Mouse (Mus musculus): ENCODE results near the gene Cdkn1a. TPM values are rescaled to one million over a fixed set of nuclear protein-coding genes. Genes with fewer than 3 reads are reported as not detected.
A peak's percentile ranks its signal among the peaks of the same experiment; 100 is the strongest.
"Not testable (repeated sequence)": the region's sequence is repeated elsewhere in the genome, so short reads cannot be mapped to it uniquely, and the experiment has no call there.

Gene Cdkn1a
- 100 to 1,000 TPM in 1 of 2 experiments, 10 to 100 TPM in 1; 46.6 to 201 TPM for total RNA-seq (2021)
- long read RNA-seq, experiment 1, transcript Cdkn1a-201 (3 exons, 1,913 nt): major isoform, 75 of 111 reads
- long read RNA-seq, experiment 1, partial matches to known transcripts: 30 of 111 reads
- long read RNA-seq, experiment 1, other reads (novel, unspliced or antisense): 4 of 111 reads
- long read RNA-seq, experiment 2, partial matches to known transcripts: 0 of 6 reads
- long read RNA-seq, experiment 2, other reads (novel, unspliced or antisense): 2 of 6 reads

DNA sequence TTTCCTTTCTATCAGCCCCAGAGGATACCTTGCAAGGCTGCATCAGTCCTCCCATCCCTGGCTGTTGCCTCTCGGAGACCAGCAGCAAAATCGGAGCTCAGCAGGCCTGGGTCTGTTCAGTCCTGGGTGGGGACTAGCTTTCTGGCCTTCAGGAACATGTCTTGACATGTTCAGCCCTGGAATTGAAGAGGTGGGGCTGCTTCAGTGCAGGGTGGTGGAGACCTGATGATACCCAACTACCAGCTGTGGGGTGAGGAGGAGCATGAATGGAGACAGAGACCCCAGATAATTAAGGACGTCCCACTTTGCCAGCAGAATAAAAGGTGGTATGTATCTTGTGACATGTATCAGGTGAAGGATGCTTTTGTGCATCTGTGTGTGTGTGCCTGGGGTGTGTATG is at the start of gene Cdkn1a:
Cdkn1a (plus strand) TSS at position 201 of the 400 bp plus-strand sequence.
- DNase-seq: no peak

DNA sequence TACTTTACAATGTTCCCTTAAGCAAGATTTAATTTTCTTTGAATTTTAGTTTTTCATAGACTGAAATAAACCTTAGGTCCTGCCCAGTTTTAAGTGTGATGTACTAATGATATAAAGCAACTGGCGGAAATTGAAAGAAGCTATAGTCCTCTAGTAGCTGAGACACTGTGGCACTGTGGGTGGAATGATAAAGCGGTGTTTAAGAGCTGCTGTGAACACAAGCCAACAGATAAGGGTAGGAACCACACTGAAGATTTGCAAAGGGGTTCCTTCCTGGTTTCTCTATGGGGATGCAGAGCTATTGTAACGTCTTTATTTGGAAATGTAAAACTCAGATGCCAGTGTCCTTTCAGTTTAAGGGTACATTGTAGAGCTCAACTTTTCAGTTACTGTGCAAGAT is 49.1 kb upstream of the Cdkn1a start:
- DNase-seq: not testable (repeated sequence)

DNA sequence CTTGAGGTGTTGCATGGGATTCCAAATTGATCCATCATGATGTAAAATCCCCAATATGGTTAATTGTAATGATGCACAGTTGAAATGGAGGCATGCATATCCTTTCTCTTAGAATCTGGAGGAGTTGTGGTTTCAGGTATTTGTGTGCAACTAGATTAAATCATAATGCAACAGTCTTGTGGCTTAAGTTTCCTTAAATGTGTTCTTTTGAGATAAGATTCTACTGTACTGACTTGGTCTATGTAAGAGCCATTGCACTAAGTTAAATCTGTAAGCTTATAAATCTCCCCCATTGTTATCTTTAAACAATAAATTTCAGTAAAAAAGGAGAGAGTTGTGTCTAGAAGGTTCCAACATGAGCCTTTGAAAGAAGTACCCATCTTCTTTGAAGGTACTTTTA is 48.2 kb upstream of the Cdkn1a start:
- DNase-seq: no peak

DNA sequence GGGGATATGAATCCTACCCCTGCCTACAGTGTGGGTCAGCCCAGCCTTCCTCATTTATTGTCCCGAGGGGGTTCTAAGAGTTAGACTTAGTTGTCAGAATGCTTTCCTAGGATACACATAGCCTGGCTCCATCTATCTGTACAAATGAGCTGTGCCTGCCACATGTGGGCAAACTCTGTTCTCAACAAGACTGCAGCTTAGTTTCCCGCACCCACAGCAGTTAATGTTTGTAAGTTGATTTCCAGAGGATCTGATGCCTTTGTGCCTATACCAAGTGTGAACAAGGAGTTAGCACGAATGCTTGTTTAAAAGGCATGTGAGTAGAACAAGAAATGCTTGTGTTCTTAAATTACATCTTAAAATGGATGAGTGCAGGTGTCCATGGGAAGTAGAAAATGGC is 47.2 kb upstream of the Cdkn1a start:
- no peak for DNase-seq

DNA sequence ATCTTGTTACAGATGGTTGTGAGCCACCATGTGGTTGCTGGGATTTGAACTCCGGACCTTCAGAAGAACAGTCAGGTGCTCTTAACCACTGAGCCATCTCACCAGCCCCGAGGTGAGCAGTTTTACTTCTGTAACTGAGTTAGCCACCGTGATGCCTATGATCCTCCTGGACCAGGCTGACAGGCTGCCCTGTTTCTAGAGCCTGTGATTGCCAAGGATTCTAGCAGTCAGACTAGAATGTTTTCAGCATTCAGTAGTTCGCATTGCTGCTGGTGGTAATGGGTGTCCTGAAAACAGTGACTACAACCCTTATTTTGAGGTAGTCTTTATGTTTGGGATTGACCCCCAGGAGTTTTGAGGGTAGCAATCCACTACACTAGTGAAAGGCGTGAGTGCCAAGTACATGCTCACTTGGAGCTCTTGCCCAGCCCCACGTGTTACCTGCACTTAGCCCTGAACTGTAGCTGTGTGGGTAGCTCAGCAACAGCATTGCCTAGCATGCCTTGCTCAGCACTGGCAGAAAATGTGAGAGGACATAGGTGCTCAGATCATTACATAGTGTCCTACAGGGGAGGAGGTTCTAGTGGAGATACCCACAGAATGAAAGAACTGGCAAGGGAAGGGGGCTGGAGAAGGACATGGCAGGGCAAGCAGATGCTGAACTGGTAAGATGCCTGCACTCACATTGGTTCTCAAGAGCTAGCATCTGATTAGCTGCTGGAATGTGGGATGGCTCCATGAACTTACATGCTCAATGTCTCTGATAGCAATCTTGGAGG is 46.4 kb upstream of the Cdkn1a start:
- no peak for DNase-seq

DNA sequence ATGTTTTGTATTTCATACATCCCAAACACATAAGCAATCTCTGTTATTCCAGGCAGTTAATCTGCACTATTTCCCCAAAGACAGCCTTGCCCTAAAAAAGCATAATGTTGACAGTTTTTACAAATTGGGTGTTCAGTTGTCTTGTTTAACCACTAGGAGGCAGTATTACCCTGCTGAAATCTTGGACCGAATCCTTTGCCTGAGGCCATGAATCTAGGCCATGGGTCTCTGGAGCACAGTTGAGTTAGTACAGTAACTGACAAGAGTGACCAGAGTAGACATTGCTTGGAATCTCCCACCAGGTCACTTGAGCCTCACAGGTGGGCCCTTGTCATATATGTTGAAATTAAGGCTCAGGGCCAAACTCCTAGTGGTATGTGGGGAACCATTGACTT is 45.9 kb upstream of the Cdkn1a start:
- no peak for DNase-seq

DNA sequence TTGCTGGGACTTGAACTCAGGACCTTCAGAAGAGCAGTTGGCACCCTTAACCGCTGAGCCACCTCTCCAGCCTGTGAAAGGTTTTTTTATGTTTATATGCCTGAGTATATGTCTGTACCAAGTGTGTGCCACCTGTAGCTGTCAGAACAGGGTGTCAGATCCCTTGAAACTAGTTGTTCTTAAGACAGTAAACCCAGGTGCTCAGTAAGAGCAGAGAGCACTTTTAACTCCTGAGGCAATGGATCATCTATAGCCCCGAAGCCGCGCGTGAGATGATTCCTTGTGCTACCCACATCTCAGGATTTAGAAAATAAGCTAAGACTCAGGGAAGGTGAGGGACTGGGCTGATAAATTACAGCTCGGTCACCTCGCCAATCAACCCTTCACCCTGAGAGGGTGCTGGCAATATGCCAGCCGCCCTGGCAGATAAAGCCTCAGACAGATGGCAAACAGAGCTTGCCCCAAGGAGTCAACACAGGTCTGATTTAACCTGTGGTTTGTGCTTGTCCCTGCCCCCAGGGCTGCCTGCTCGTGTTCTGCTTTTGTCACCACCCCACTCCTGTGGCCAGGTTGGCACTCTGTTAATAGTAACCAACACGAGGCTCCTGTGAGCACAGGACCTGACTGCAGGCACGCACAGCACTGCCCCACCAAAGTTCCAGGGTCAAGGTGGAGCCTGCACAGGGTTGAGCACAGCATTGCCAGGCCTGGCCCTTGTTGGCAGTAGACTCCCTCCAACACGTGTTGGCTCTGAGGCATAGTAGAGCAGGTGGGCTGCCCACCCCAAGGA is 44.8 kb upstream of the Cdkn1a start:
- DNase-seq: peak; percentile 76

DNA sequence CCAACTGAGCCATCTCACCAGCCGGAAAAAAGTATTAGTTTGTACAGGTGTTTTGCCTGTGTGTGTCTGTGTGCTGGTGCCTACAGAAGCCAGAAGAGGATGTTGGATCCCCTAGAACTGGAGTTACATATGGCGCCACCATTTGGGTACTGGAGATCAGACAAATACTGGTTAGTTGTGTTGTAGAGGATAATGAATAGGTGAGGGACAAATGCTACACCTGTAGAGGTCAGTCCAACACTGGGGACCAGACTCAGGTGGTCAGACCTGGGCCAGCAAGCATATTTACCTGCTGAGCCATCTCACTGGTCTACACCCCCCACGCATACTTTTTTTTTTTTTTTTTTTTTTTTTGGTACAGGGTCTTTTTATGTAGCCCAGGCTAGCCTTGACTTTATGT is 43.9 kb upstream of the Cdkn1a start:
- DNase-seq: no peak

DNA sequence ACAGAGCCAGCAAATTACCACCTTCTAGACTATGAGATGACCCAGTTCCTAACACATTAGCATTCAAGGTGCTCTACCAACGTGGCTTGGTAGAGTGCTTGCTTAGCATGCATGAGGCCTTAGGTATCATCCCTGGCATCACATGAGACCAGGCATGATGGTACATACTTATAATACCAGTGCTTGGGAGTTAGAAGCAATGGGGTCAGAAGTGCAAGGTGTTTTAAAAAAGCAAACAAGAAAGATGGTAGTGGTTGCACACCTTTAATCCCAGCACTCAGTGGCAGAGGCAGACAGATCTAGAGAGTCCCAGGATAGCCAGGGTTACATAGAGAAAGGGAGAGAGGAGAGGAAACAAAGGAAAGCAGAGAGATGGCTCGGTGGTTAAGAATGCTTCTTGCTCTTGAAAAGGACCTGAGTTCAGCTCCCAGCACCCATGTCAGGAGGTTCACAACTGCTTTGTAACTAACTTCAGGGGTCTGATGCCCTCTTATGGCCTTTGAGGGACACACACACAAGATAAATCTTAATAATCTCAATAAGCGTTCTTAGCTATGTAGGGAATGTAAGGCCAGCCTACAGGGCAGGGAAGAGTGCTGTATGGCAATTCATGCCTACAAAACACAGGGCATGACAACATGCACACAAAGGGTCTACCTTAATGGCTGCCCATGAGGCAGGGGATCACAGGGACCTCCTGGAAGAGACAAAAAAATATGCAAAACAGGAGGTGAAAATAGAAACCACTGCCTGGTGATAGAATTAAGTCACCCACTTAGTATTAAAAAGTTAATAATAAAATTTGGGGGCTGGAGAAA is 42.9 kb upstream of the Cdkn1a start:
- DNase-seq: no peak

DNA sequence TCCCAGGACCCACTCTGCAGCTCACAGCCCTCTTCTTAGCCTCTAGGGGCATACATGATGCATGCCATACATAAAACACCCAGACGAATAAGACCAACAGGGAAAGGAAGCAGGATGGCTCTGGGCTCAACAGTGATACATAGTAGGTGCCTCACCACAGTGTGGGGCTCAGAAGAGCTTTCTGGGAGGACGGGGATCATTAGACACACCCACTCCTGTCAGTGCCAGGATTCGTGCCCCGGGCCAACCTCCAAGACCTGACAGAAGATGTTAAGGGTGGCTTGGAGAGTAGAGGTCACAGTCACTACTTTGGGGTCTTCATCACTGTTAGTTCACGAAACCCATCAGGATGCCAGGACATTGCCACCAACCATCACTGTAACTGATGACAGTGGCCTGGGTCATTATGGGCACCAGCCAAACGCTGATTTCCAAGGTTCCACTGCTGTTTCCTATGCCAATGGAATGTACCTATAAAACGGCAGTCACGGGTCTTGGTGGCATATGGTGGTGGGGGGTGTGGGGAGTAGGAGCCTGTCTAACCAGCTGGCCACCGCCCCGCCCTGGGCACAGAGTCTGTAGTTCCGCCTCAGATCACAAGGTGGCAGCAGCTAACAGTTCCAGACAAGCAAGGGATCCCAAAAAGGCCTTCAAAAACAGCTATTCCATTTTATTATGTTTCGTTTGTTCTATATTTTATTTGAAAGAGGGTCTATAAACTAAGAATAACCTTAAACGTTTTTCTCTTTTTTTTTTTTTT is 41.8 kb upstream of the Cdkn1a start:
- peak; percentile 91 for DNase-seq

DNA sequence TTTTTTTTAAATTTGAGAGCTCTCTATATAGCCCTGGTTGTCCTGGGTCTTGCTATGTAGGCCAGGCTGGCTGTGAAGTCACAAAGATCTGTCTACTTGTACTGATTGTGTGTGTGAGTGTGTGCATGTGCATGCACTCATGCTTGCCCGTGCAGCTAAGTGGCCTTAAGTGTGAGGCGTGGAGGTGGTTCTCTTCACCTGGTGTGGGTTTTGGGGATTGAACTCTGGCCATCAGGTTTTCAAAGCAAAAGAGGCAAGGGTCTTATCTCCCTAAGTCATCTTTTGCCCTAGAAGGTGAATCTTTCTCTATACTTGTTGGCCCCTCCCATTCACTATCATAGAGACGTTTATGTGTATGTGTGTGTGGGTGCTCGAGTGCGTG is 41.3 kb upstream of the Cdkn1a start:
- DNase-seq: no peak

DNA sequence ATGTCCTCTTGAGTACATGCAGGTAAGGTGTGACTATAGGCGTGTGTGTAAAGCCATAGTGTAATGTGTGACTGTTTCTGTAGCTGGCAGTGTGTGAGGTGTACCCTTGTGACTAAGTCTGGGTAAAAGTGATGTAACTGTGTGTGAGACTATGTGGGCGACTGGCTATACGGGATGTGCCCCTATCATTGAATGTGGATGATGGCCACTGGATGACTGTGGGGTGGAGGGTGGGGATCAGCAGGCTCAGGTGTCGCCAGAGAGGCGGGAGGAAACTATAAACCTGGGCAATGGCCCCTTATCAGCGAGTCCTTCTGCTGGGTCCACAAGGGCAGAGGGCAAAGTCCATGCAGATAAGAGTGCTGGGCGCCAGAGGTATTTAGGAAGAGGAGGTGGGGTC is 40.9 kb upstream of the Cdkn1a start:
- DNase-seq: no peak

DNA sequence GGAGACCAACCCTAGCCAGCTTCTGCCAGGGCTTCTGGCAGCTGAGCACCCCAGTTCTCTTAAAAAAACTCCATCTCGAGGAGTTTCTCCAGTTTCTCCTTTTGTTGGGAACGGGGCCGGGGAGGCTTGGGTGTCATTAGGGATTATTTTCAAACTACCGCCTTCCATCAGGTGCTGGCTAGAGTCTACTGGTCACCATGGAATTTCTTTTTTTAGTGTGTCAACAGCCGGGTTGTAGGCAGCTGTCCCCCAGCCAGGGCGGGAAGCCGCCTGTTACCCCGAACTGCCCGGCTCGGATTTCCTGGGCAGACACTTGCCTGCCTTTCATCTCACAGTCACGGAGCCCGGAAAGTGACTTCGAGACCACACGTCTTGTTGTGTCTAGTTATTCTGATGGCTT is 40.0 kb upstream of the Cdkn1a start:
- no peak for DNase-seq

DNA sequence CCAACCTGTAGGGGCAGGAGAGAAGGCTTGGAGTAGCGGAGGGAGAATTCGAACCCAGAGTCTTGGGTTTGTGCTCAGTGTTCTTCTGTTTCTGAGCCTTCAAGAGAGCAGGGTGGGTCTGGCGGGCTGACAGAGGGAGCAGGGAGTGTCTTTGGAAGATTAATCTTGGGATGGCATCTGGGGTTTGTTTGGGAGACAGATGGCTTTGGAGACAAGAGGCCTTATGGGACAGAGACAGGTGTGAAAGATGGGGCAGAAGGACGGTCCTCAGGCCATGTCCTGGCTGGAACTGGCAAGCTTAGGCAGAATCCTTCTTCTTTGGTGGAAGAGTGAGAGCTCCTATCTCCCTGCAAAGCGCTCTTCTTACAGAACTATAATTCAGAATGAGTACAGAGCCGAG is 37.7 kb upstream of the Cdkn1a start:
- no peak for DNase-seq

DNA sequence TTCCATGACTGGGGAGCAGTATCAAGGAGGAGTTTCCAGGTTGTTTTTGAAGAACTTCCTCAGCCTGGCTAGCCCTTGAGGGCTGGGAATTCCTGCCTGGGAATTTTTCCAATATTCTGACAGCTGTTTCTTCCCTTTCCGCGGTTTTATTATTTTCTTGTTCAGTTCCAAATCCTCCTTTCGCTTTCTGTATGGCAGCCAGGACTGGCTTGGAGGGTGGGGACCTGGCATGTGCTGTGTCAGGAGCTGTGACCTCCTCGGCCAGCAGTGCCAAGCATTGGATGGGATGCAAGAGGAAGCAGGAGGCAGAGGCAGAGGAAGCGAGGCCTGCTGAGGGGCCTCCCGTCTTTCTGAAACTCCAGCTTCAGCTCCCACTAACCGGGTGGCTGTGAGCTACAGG is 36.9 kb upstream of the Cdkn1a start:
- peak; percentile 74 for DNase-seq

DNA sequence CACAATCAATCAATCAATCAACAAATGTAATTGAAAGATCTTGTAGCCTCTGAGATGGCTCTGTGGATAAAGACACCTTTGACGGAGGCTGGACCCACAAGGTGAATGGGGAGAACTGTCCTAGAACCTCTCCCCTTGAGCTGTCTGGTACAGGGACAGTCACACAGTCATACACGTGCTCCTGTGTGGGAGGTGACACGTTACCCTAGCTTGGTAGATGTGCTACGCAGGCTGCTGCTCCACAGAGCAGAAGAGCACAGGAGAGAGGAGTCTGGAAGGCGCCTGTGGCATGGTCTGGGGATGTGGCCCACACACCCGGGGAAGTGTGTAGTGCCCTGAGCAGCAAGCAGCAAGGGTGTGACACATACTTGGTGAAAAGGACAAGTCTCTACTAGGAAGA is 36.3 kb upstream of the Cdkn1a start:
- DNase-seq: no peak

DNA sequence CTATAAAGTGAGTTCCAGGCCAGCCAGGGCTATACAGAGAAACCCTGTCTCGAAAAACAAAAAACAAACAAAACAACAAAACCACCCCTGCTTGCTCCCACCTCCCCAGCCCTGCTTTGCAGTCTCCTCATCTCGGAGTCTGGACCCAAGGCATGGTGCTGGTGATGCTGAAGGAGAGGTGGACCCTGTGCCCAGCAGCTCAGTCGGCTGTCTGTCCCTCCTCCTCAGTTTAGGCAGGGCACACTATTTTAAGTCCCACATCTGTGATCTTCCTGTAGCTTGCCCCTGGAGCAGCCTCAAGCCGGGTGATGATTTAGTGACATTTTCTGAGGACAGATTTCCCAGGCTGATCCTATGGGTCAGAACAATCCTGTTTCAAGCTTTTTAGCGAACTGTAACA is 35.2 kb upstream of the Cdkn1a start:
- DNase-seq: no peak

DNA sequence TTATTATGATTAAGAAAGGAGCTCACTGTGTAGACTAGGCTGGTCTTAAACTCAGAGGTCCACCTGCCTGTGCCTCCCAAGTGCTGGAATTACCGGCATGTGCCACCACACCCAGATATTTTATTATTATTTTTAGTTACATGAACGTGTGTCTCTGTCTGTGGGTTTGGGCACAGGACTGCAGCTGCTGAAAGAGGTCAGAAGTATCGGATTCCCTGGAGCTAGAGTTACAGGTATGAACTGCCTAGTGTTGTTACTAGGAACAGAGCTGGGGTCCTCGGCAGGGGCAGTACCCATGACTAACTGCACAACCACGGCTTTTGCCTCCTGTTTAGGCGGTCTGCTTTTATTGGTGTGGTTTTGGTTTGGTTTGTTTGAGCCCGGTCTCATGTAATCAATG is 34.6 kb upstream of the Cdkn1a start:
- DNase-seq: no peak

DNA sequence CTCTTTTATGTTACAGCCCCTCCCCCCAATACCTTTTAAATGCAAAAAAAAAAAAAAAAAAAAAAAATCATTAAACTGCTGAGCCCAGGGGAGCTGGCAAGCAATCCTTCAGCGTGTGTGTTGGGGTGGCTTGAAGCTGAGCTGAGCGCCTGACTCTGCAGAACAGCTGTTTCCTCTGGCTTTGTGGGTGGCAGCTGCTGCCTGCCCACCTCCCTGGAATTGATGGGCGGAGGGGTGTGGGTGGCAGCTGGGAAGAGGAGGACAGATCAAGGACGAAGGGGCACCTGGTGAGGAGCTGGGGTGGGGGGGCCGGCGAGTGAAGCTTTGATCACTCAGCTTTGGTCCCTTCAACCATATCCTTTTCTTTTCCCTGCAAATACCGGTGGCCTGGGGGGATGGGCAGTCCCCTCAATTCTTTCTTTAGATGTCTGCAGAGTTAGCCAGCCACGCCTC is 34.1 kb upstream of the Cdkn1a start:
- DNase-seq: no peak

DNA sequence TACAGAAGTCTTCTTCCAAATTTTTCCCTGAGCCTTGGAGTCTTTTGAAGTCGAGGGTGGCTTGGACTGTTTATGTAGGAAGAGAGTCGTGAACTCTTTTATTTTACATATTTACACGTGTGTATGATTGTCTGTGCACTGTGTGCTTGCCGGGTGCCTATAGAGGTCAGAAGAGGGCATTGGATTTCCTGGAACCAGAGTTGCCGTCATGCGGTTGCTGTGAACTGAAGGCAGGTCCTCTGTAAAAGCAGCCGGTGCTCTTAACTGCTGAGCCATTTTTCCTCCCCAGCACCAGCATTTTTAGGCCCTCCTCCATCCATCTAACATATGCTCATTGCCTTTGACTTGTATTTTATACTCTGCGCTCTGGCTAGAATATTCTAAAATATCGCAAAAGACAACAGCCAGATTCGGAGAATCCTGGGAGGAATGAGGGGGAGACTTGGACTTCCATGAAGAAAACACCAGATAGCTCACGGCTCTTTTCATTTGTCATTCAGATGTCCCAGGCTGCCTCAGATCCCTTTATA is 33.4 kb upstream of the Cdkn1a start:
- DNase-seq: no peak

DNA sequence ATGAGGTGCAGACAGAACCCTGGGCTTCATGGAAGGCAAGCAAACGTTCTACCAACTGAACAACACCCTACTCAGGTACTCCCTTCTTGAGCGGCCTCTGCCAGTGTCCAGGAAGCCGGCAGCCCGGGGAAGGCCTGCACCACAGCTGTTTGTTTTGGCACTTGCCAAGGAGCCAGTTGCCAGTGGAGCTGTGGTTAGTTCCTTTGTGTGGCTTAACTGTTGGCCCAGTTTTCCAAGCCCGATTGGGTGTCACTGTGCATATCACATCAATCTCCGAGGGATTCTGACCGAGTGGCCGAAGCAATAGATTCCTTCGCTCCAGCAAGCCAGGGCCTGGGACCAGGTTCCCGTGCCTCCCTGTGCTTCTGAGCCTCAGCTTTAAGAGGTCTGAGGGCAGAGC is 32.8 kb upstream of the Cdkn1a start:
- DNase-seq: peak; percentile 65
